Mouse (Mus musculus): ENCODE measurements around the gene Men1. TPM values are rescaled to one million over a fixed set of nuclear protein-coding genes. Genes with fewer than 3 reads are reported as not detected.
A peak's percentile ranks its signal among the peaks of the same experiment; 100 is the strongest.
"Not testable (repeated sequence)": the region's sequence is repeated elsewhere in the genome, so short reads cannot be mapped to it uniquely, and the experiment has no call there.

Gene Men1
- polyA plus RNA-seq, 1 experiment from 2014 or later, result 55.2 TPM

DNA sequence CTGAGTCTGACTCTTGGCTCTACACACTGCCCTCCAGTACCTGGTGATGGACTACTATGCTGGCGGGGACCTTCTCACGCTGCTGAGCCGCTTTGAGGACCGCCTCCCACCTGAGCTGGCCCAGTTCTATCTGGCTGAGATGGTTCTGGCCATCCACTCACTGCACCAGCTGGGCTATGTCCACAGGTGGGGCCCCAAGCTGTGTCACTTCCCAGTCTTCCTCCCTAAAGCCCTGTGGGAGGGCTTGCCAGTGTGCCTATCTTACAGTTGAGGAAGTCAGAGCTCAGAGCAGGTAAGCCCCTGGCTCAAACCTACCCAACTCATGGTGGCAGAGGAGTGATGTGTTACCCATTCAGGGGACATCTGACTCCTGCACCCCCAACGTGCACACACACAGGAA lies 24.6 kb upstream of the Men1 start:
- WGBS, result 92% methylated on average over 5 of the region's 5 CpGs
- H3K36me3 ChIP-seq (ENCODE audit: control insufficient read depth, insufficient read depth, low read length), result peaks cover 42% of the 10 kb centered on the region
- no peak overlapping the region for H3K9ac ChIP-seq (ENCODE audit: low read length)
- H3K27me3 ChIP-seq (replicated peaks; ENCODE audit: control insufficient read depth, insufficient read depth, low read length), result no peaks in the 10 kb centered on the region
- no peak overlapping the region for H3K4me2 ChIP-seq (ENCODE audit: low read length)
- ATAC-seq (replicated peaks; ENCODE audit: low FRiP score, low TSS enrichment, low read depth), result no peak
- no peaks in the 10 kb centered on the region for H3K9me3 ChIP-seq (ENCODE audit: control insufficient read depth, low read length)
- H3K27ac ChIP-seq (ENCODE audit: low read depth), result no peak overlapping the region
- DNase-seq (ENCODE audit: low spot score), result no peak
- H3K4me3 ChIP-seq (ENCODE audit: low read depth, low read length), result no peak overlapping the region
- peaks cover 8% of the 10 kb centered on the region for H3K4me1 ChIP-seq (replicated peaks; ENCODE audit: control insufficient read depth, insufficient read depth, low read length)

DNA sequence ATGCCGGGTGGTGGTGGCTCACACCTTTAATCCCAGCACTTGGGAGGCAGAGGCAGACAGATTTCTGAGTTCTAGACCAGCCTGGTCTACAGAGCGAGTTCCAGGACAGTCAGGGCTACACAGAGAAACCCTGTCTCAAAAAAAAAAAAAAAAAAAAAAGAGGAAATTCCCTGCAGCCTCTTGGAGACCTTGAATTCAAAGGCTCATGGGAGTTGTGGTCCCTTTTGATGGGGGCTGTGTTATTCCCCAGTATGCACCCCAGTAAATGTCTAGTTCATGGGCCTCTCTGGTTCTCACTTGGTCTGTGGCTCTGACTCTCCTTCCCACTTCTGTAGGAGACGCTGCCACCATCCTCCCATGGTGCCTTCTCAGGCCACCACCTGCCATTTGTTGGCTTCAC lies 23.0 kb upstream of the Men1 start:
- not testable (repeated sequence) for ATAC-seq (replicated peaks; ENCODE audit: low FRiP score, low TSS enrichment, low read depth); H3K27me3 ChIP-seq (replicated peaks; ENCODE audit: control insufficient read depth, insufficient read depth, low read length); DNase-seq (ENCODE audit: low spot score); H3K4me2 ChIP-seq (ENCODE audit: low read length); H3K4me3 ChIP-seq (ENCODE audit: low read depth, low read length); H3K9ac ChIP-seq (ENCODE audit: low read length); H3K4me1 ChIP-seq (replicated peaks; ENCODE audit: control insufficient read depth, insufficient read depth, low read length); H3K27ac ChIP-seq (ENCODE audit: low read depth); H3K9me3 ChIP-seq (ENCODE audit: control insufficient read depth, low read length)
- H3K36me3 ChIP-seq (ENCODE audit: control insufficient read depth, insufficient read depth, low read length), result peaks cover 58% of the 10 kb centered on the region
- 87% methylated on average over 3 of the region's 3 CpGs for WGBS

GRCm38 (mm10) chr19:6313796-6314195 lies 21.0 kb upstream of the Men1 start:
- H3K4me3 ChIP-seq (ENCODE audit: low read depth, low read length), result no peak overlapping the region
- WGBS, result 90% methylated on average over 8 of the region's 8 CpGs
- no peak for DNase-seq (ENCODE audit: low spot score)
- H3K4me1 ChIP-seq (replicated peaks; ENCODE audit: control insufficient read depth, insufficient read depth, low read length), result no peaks in the 10 kb centered on the region
- H3K27ac ChIP-seq (ENCODE audit: low read depth), result no peak overlapping the region
- H3K36me3 ChIP-seq (ENCODE audit: control insufficient read depth, insufficient read depth, low read length), result peaks cover 77% of the 10 kb centered on the region
- no peak for ATAC-seq (replicated peaks; ENCODE audit: low FRiP score, low TSS enrichment, low read depth)
- no peak overlapping the region for H3K9ac ChIP-seq (ENCODE audit: low read length)
- H3K9me3 ChIP-seq (ENCODE audit: control insufficient read depth, low read length), result no peaks in the 10 kb centered on the region
- H3K27me3 ChIP-seq (replicated peaks; ENCODE audit: control insufficient read depth, insufficient read depth, low read length), result no peaks in the 10 kb centered on the region
- no peak overlapping the region for H3K4me2 ChIP-seq (ENCODE audit: low read length)

DNA sequence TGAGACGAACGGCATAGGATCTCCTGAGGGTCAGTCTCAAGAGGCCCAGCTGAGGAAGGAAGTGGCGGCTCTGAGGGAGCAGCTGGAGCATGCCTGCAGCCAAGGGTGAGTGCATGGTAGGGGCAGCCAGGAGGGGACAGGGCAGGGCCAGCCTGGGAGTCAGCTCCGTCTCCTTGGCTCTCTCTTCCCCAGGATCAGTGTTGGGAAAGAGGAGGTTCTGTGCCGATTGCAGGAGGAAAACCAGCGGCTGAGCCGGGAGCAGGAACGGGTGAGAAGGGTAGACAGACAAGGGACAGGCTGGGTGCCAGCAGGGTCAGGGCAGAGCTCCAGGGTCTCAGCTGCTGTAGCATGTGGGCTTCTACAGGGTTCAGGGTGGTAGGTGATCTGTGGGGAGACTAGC lies 20.3 kb upstream of the Men1 start:
- Histone ChIP-seq H3K9ac (ENCODE audit: low read length) (no peak overlapping the region), H3K4me1 (replicated peaks; ENCODE audit: control insufficient read depth, insufficient read depth, low read length) (no peaks in the 10 kb centered on the region), H3K36me3 (ENCODE audit: control insufficient read depth, insufficient read depth, low read length) (peaks cover 81% of the 10 kb centered on the region), H3K9me3 (ENCODE audit: control insufficient read depth, low read length) (no peaks in the 10 kb centered on the region), H3K27ac (ENCODE audit: low read depth) (no peak overlapping the region), H3K27me3 (replicated peaks; ENCODE audit: control insufficient read depth, insufficient read depth, low read length) (no peaks in the 10 kb centered on the region), H3K4me3 (ENCODE audit: low read depth, low read length) (no peak overlapping the region), H3K4me2 (ENCODE audit: low read length) (no peak overlapping the region)
- ATAC-seq (replicated peaks; ENCODE audit: low FRiP score, low TSS enrichment, low read depth) (no peak), DNase-seq (ENCODE audit: low spot score) (no peak)
- WGBS, result 82% methylated on average over 8 of the region's 8 CpGs

GRCm38 (mm10) chr19:6315573-6315972 lies 19.2 kb upstream of the Men1 start:
- Histone ChIP-seq H3K9ac (ENCODE audit: low read length) (no peak overlapping the region), H3K4me3 (ENCODE audit: low read depth, low read length) (no peak overlapping the region), H3K4me2 (ENCODE audit: low read length) (no peak overlapping the region), H3K27ac (ENCODE audit: low read depth) (no peak overlapping the region), H3K36me3 (ENCODE audit: control insufficient read depth, insufficient read depth, low read length) (peaks cover 79% of the 10 kb centered on the region), H3K27me3 (replicated peaks; ENCODE audit: control insufficient read depth, insufficient read depth, low read length) (no peaks in the 10 kb centered on the region), H3K4me1 (replicated peaks; ENCODE audit: control insufficient read depth, insufficient read depth, low read length) (no peaks in the 10 kb centered on the region), H3K9me3 (ENCODE audit: control insufficient read depth, low read length) (no peaks in the 10 kb centered on the region)
- ATAC-seq (replicated peaks; ENCODE audit: low FRiP score, low TSS enrichment, low read depth) (no peak), DNase-seq (ENCODE audit: low spot score) (no peak)
- WGBS, result 77% methylated on average over 14 of the region's 14 CpGs

DNA sequence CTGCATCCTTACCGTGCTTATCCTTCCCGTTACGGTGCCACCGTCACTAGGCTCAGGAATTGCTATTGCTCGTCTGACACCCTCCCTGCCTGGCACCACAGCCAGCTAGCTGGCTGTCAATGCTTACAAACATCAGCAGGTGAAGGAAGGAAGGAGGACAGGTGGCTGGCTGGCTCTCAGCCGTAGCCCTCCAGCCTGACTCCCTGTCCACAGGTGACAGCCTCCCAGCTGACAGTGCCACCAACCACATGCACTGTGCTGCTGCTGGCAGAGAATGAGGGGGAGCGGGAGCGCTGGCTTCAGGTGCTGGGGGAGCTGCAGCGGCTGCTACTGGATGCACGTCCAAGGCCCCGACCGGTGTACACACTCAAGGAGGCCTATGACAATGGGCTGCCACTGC lies 16.6 kb upstream of the Men1 start:
- Histone ChIP-seq H3K4me2 (ENCODE audit: low read length) (no peak overlapping the region), H3K36me3 (ENCODE audit: control insufficient read depth, insufficient read depth, low read length) (peaks cover 75% of the 10 kb centered on the region), H3K27ac (ENCODE audit: low read depth) (no peak overlapping the region), H3K9me3 (ENCODE audit: control insufficient read depth, low read length) (no peaks in the 10 kb centered on the region), H3K27me3 (replicated peaks; ENCODE audit: control insufficient read depth, insufficient read depth, low read length) (no peaks in the 10 kb centered on the region), H3K4me3 (ENCODE audit: low read depth, low read length) (no peak overlapping the region), H3K4me1 (replicated peaks; ENCODE audit: control insufficient read depth, insufficient read depth, low read length) (no peaks in the 10 kb centered on the region), H3K9ac (ENCODE audit: low read length) (no peak overlapping the region)
- WGBS, result 94% methylated on average over 12 of the region's 12 CpGs
- no peak for ATAC-seq (replicated peaks; ENCODE audit: low FRiP score, low TSS enrichment, low read depth)
- no peak for DNase-seq (ENCODE audit: low spot score)

GRCm38 (mm10) chr19:6321358-6321757 lies 13.4 kb upstream of the Men1 start:
- 69% methylated on average over 8 of the region's 8 CpGs for WGBS
- Histone ChIP-seq H3K4me3 (ENCODE audit: low read depth, low read length) (no peak overlapping the region), H3K27ac (ENCODE audit: low read depth) (no peak overlapping the region), H3K9ac (ENCODE audit: low read length) (no peak overlapping the region), H3K36me3 (ENCODE audit: control insufficient read depth, insufficient read depth, low read length) (peaks cover 54% of the 10 kb centered on the region), H3K9me3 (ENCODE audit: control insufficient read depth, low read length) (no peaks in the 10 kb centered on the region), H3K27me3 (replicated peaks; ENCODE audit: control insufficient read depth, insufficient read depth, low read length) (no peaks in the 10 kb centered on the region), H3K4me1 (replicated peaks; ENCODE audit: control insufficient read depth, insufficient read depth, low read length) (no peaks in the 10 kb centered on the region), H3K4me2 (ENCODE audit: low read length) (no peak overlapping the region)
- ATAC-seq (replicated peaks; ENCODE audit: low FRiP score, low TSS enrichment, low read depth), result no peak
- DNase-seq (ENCODE audit: low spot score), result no peak

DNA sequence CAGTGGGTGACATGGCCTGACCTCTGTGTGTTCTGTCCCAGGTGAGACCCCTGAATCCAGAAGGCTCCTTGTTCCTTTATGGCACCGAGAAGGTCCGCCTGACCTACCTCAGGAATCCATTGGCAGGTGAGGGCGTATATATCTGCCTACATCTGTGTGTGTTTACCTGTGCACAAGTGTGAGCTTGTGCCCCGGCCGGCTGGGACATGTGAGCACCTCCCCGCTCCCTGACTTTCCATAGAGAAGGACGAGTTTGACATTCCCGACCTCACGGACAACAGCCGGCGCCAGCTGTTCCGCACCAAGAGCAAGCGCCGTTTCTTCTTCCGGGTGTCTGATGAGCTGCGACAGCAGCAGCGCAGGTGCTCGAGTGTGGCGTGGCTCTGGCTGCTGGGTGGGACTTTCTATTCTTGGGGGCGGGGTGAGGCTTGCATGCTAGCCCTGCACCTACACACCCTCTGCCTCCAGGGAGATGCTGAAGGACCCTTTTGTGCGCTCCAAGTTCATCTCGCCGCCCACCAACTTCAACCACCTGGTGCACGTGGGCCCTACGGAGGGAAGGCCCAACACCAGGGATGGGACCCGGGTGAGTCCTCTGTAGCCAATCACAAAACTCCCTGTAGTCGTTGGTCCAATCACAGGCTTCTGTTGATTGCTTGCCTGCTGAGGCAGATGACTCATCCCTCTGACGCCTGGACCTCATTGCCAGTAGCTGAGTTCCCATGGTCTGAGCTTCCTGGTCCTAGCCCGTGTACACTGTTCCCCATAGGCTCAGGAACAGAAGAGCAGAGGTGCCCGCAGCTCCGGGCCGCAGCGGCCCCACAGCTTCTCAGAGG lies 12.8 kb upstream of the Men1 start:
- H3K4me3 ChIP-seq (ENCODE audit: low read depth, low read length), result no peak overlapping the region
- no peaks in the 10 kb centered on the region for H3K27me3 ChIP-seq (replicated peaks; ENCODE audit: control insufficient read depth, insufficient read depth, low read length)
- H3K4me1 ChIP-seq (replicated peaks; ENCODE audit: control insufficient read depth, insufficient read depth, low read length), result no peaks in the 10 kb centered on the region
- no peak overlapping the region for H3K9ac ChIP-seq (ENCODE audit: low read length)
- peaks cover 47% of the 10 kb centered on the region for H3K36me3 ChIP-seq (ENCODE audit: control insufficient read depth, insufficient read depth, low read length)
- no peak overlapping the region for H3K27ac ChIP-seq (ENCODE audit: low read depth)
- H3K4me2 ChIP-seq (ENCODE audit: low read length), result no peak overlapping the region
- no peak for DNase-seq (ENCODE audit: low spot score)
- H3K9me3 ChIP-seq (ENCODE audit: control insufficient read depth, low read length), result no peaks in the 10 kb centered on the region
- peak; percentile 56 for ATAC-seq (replicated peaks; ENCODE audit: low FRiP score, low TSS enrichment, low read depth)
- WGBS, result 70% methylated on average over 33 of the region's 33 CpGs

- H3K4me1 ChIP-seq (replicated peaks; ENCODE audit: control insufficient read depth, insufficient read depth, low read length), result no peaks in the 10 kb centered on the region
- no peak overlapping the region for H3K4me2 ChIP-seq (ENCODE audit: low read length)
- no peaks in the 10 kb centered on the region for H3K27me3 ChIP-seq (replicated peaks; ENCODE audit: control insufficient read depth, insufficient read depth, low read length)
- no peak overlapping the region for H3K4me3 ChIP-seq (ENCODE audit: low read depth, low read length)
- WGBS, result 85% methylated on average over 9 of the region's 9 CpGs
- H3K27ac ChIP-seq (ENCODE audit: low read depth), result no peak overlapping the region
- DNase-seq (ENCODE audit: low spot score) (no peak), ATAC-seq (replicated peaks; ENCODE audit: low FRiP score, low TSS enrichment, low read depth) (no peak)
- H3K9me3 ChIP-seq (ENCODE audit: control insufficient read depth, low read length), result no peaks in the 10 kb centered on the region
- peaks cover 26% of the 10 kb centered on the region for H3K36me3 ChIP-seq (ENCODE audit: control insufficient read depth, insufficient read depth, low read length)
- H3K9ac ChIP-seq (ENCODE audit: low read length), result no peak overlapping the region
Observed at GRCm38 (mm10) chr19:6324751-6325150, 10.0 kb upstream of the Men1 start.

Data from intestine, embryonic 14.5 days (tissue).